Mouse (Mus musculus): ENCODE data around the gene Ly75.

GRCm38 (mm10) chr2:60256751-60257150 is 126.4 kb downstream of the Ly75 start:
- TF ChIP-seq CTCF (IDR thresholded peaks at IDR 0.05; ENCODE audit: control insufficient read depth, insufficient read depth, low read length), result no peak
- no peak for TF ChIP-seq POLR2A (IDR thresholded peaks at IDR 0.05; ENCODE audit: borderline replicate concordance, control insufficient read depth, low read depth, low read length)
